Mouse (Mus musculus): ENCODE results near the gene Tmem205. TPM values are rescaled to one million over a fixed set of nuclear protein-coding genes. Genes with fewer than 3 reads are reported as not detected.

Gene Tmem205
- polyA plus RNA-seq, 1 experiment from 2014 or later, result 36.9 TPM

DNA sequence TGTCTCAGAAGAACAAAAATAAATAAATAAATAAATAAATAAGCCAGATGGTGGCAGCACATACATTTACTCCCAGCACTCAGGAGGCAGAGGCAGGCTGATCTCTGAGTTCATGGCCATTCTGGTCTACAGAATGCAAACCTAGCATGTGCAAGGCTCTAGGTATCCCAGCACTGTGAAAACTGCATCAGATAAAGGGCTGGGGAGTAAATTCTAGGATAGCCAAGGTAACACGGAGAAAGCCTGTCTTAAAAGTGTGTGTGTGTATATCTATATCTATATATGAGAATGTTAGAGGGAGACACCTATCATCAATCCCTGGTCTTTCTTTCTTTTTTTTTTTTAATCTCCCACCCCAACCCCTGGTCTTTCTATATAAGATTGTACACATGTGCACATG is 1.9 kb downstream of the Tmem205 start:
- peaks cover 15% of the 10 kb centered on the region for H3K4me1 ChIP-seq
- no peak overlapping the region for H3K9ac ChIP-seq (replicated peaks)
- ATAC-seq (ENCODE audit: low FRiP score, low read depth), result no peak
- no peak overlapping the region for H3K4me2 ChIP-seq (replicated peaks)
- 100% methylated on average over 1 of the region's 1 CpGs for WGBS
- no peak overlapping the region for H3K4me3 ChIP-seq
- no peaks in the 10 kb centered on the region for H3K9me3 ChIP-seq
- 0 out of 2 replicates have a peak, but pooled peaks cover 5% of the 10 kb centered on the region for H3K36me3 ChIP-seq
- no peaks in the 10 kb centered on the region for H3K27me3 ChIP-seq
- H3K27ac ChIP-seq (replicated peaks), result no peak overlapping the region

DNA sequence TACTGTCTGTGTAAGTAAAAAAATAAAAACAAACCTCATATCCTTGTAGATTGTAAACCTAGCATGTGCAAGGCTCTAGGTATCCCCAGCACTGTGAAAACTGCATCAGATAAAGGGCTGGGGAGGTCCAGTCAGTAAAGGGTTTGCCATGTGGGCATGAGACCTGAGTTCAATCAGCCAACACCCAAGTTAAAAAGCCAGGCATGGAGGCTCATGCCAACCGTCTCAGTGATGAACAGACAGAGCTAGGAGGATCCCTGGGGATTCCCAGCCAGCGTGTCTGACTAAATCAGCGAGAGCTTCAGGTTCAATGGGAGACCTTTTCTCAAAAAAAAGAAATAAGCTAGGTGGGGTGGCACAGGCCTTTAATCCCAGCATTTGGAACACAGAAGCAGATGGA is 2.3 kb downstream of the Tmem205 start:
- peaks cover 15% of the 10 kb centered on the region for H3K4me1 ChIP-seq
- no peaks in the 10 kb centered on the region for H3K9me3 ChIP-seq
- H3K27ac ChIP-seq (replicated peaks), result no peak overlapping the region
- WGBS, result 92% methylated on average over 3 of the region's 3 CpGs
- H3K9ac ChIP-seq (replicated peaks), result no peak overlapping the region
- no peak overlapping the region for H3K4me3 ChIP-seq
- no peak for ATAC-seq (ENCODE audit: low FRiP score, low read depth)
- H3K36me3 ChIP-seq, result 0 out of 2 replicates have a peak, but pooled peaks cover 5% of the 10 kb centered on the region
- H3K27me3 ChIP-seq, result no peaks in the 10 kb centered on the region
- no peak overlapping the region for H3K4me2 ChIP-seq (replicated peaks)

DNA sequence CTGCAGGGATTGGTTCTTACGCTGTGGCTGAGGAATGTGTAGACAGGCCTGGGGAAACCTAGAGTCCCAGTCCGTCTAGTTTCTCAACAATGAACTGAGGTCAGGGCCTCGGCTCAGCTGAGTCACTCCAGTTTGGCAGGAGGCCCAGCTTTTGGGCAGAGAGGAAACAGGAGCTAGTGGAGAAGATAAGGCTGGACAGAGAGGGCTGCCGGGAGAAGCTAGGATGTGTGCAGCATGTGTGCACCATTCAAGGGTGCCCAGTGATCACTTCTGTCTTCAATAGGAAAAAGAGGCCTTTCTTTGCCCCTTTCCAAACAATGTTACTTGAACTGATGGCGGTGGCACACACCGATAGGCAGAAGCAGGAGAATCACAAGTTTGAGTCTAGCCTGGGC is 3.3 kb downstream of the Tmem205 start:
- no peak overlapping the region for H3K4me3 ChIP-seq
- 83% methylated on average over 6 of the region's 6 CpGs for WGBS

DNA sequence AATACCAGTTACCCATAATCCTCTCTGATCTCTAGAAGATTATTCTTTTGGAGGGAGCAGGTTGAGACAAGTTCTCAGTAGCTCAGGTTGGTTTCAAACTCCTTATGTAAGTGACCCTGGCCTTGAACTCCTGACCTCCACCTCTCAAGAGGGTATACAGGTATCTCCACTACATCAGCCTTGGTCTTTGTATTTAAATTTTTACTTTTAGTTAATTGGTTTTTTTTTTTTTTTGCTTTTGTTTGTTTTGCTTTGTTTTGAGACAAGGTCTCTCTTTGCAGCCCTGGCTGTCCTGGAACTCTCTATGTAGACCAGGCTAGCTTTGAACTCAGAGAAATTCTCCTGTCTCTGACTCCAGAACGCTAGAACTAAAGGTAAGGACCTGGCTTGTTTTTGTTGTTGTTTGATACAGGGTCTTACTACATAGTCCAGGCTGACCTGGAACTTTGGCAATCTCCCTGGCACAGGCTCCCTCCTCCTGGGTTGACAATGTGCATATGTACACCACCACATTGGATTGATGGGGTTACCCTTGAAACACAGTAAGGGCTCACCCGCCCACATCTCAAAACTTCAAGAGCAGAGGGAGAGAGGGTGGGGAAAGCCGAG is 3.8 kb downstream of the Tmem205 start:
- no peaks in the 10 kb centered on the region for H3K9me3 ChIP-seq
- no peaks in the 10 kb centered on the region for H3K27me3 ChIP-seq
- no peak overlapping the region for H3K9ac ChIP-seq (replicated peaks)
- ATAC-seq (ENCODE audit: low FRiP score, low read depth), result no peak
- H3K4me3 ChIP-seq, result no peak overlapping the region
- 0 out of 2 replicates have a peak, but pooled peaks cover 5% of the 10 kb centered on the region for H3K36me3 ChIP-seq
- no peak overlapping the region for H3K27ac ChIP-seq (replicated peaks)
- no peak overlapping the region for H3K4me2 ChIP-seq (replicated peaks)
- peaks cover 15% of the 10 kb centered on the region for H3K4me1 ChIP-seq
- 82% methylated on average over 3 of the region's 3 CpGs for WGBS

More for the DNA sequence above, 3.3 kb downstream of the Tmem205 start:
- ATAC-seq (ENCODE audit: low FRiP score, low read depth), result no peak
- Histone ChIP-seq H3K4me2 (replicated peaks) (no peak overlapping the region), H3K4me1 (peaks cover 15% of the 10 kb centered on the region), H3K9me3 (no peaks in the 10 kb centered on the region), H3K27ac (replicated peaks) (no peak overlapping the region), H3K36me3 (0 out of 2 replicates have a peak, but pooled peaks cover 5% of the 10 kb centered on the region), H3K27me3 (no peaks in the 10 kb centered on the region), H3K9ac (replicated peaks) (no peak overlapping the region)

DNA sequence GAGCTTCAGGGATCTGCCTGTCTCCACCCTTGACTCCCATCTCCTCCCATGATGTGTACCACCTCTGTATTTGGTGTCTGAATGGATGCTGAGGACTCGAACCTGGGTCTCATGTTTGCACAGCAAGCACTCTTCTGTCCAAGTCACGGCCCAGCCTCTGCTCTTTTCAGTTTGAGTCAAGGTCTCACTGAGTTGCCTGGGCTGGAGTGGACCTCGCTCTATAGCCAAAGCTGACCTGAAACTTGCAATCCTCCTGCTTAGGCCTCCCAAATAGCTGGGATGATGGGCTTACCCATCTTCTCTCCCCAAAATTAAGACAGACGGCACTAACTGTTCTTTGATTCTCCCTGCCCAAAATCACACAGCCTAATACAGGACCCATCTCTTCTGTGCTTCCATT is 4.3 kb downstream of the Tmem205 start:
- no peak overlapping the region for H3K9ac ChIP-seq (replicated peaks)
- H3K27ac ChIP-seq (replicated peaks), result no peak overlapping the region
- no peaks in the 10 kb centered on the region for H3K9me3 ChIP-seq
- ATAC-seq (ENCODE audit: low FRiP score, low read depth), result no peak
- H3K4me1 ChIP-seq, result peaks cover 19% of the 10 kb centered on the region
- WGBS, result 91% methylated on average over 4 of the region's 4 CpGs
- H3K4me3 ChIP-seq, result no peak overlapping the region
- H3K4me2 ChIP-seq (replicated peaks), result no peak overlapping the region
- 0 out of 2 replicates have a peak, but pooled peaks cover 5% of the 10 kb centered on the region for H3K36me3 ChIP-seq
- peaks cover under 1% of the 10 kb centered on the region; the same call in 1 of the 2 replicates for H3K27me3 ChIP-seq

DNA sequence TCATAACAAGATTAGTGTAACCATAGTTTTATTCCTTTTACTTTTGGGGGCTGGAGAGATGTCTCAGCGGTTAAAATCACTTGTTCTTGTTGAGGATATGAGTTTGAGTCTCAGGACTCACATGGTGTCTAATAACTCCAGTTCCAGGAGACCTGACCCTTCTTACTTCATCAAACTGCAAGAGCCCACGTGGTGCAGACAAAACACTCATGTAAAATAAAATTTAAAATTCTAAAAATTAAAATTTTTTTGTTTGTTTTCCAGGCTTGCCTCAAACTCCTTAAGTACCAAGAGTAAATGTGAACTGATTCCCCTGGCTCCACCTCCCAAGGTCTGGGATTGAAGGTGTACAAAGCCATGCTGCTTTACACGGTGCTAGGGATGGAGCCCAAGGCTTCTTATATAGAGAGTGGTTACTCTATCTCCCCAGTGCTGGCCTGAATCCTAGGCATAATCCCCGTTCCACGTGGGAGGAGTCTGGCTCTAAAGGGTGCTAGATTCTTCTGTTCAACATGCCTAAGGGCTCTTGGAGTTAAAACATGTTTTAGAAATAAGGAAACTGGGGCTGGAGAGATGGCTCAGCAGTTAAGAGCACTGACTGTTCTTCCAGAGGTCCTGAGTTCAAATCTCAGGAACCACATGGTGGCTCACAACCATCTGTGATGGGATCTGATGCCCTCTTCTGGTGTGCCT is 8.5 kb downstream of the Tmem205 start:
- ATAC-seq (ENCODE audit: low FRiP score, low read depth), result no peak
- WGBS, result 21% methylated on average over 5 of the region's 5 CpGs
- Histone ChIP-seq H3K27me3 (peaks cover 28% of the 10 kb centered on the region), H3K9me3 (no peaks in the 10 kb centered on the region), H3K4me2 (replicated peaks) (peak overlapping the region; percentile 93; the same call in 1 of the 2 replicates), H3K36me3 (no peaks in the 10 kb centered on the region), H3K4me3 (no peak overlapping the region; the same call in 1 of the 2 replicates), H3K27ac (replicated peaks) (no peak overlapping the region), H3K9ac (replicated peaks) (no peak overlapping the region), H3K4me1 (0 out of 2 replicates have a peak, but pooled peaks cover 6% of the 10 kb centered on the region)

DNA sequence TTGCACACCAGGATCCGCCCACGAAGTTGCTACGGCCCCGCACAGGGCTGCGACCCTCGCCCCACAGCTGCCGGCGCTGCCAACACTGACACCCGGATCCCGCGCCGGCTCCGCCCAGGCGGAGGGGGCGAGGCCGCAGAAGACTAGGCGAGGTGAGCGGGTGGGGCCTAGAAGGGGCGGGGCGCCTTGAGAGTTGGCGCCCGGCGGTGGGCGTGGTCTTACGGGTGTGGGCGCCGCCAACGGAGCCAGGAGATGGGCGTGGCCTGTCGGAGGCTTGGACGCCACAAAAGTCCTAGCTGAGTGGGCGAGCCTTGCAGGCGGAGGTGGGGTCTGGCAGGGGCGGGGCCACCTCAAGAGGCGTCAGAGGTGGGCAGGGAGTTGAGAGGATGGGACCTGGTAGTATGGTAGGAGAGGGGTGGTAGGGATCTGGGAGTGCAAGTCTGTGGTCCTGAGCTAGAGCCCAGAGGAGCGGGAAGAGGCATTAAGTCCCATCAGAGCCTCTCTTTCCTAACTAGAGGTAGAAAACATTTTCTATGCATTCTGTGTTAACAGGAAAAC is 9.2 kb downstream of the Tmem205 start, which contains the start of gene Rab3d:
TSS of gene Rab3d (minus strand) at position 158 of the 558 bp plus-strand sequence.
- Histone ChIP-seq H3K9ac (replicated peaks) (peak within 1 kb of the TSS; percentile 64), H3K9me3 (no peaks in the 10 kb centered on the region), H3K27ac (replicated peaks) (peak within 1 kb of the TSS; percentile 12; the same call in 1 of the 2 replicates), H3K36me3 (no peaks in the 10 kb centered on the region), H3K4me1 (0 out of 2 replicates have a peak, but pooled peaks cover 6% of the 10 kb centered on the region), H3K27me3 (peaks cover 28% of the 10 kb centered on the region), H3K4me2 (replicated peaks) (peak within 1 kb of the TSS; percentile 93), H3K4me3 (peak within 1 kb of the TSS; percentile 63)
- WGBS, result under 1% methylated on average over 36 of the region's 36 CpGs
- ATAC-seq (ENCODE audit: low FRiP score, low read depth), result peak; percentile 94

DNA sequence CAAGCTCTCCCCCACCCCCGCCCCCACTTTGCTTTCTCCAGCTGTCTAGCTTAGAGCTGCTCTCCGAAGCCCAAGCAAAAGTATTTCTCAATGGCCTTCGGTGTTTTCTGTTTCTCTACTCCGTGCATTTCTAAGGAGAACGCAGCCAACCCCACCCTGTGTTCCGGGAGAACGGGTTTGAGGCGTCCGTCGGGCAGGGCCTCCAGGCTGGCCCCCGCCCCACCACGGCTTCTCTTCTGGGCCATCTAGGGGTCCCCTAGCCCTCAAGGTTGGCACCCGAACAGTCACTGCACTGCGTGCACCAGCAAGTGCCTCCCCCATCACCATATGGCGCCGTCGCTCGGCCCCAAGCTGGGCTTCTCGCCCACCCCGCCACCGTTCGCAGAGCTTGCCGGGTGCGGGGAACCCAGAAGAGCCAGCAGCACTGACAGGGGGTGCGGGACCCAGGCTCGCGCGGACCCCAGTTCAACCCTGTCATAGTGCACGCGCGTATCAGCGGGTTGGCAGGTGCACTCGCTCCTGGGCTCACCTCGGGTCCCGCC is 9.8 kb downstream of the Tmem205 start:
- WGBS, result 2% methylated on average over 34 of the region's 35 CpGs
- no peak; the same call in none of the 2 replicates for ATAC-seq (ENCODE audit: low FRiP score, low read depth)
- peak overlapping the region; percentile 12; the same call in 1 of the 2 replicates for H3K27ac ChIP-seq (replicated peaks)

DNA sequence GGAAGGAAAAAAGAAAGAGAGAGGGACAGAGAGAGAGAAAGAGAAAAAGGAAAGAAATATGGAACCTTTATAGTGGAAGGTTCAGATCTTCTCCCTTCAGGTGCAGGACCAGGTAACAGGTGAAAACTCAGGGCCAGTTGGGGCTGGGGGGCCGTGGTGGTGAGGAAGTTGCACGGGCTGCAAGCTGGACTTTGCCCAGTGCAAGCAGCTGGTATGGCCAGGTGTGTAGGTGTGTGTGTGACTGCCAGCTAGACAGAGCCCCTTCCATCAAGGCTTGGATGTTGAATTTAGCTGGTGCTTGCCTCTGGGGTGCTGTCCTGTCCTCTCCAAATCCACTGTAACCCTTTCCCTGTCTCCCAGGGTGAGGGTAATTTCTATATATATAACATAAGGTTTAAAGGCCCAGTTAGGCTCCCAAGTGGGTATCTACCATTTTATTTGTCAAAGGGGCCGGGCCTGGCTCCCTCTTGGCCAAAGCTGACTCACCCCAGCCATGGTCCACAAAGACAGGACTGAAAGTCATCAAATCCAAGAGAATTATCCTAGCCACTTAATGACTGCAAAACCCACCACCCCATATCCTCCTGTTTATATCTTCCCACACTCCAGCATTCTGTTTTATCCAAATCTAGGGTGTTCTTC is 10.4 kb downstream of the Tmem205 start:
- H3K27me3 ChIP-seq, result peaks cover 28% of the 10 kb centered on the region
- H3K4me2 ChIP-seq (replicated peaks), result peak overlapping the region; percentile 93
- no peak for ATAC-seq (ENCODE audit: low FRiP score, low read depth)
- H3K9ac ChIP-seq (replicated peaks), result peak overlapping the region; percentile 64
- no peak overlapping the region for H3K27ac ChIP-seq (replicated peaks)
- H3K4me3 ChIP-seq, result peak overlapping the region; percentile 63
- 53% methylated on average over 3 of the region's 3 CpGs for WGBS
- no peaks in the 10 kb centered on the region for H3K9me3 ChIP-seq
- H3K4me1 ChIP-seq, result 0 out of 2 replicates have a peak, but pooled peaks cover 6% of the 10 kb centered on the region
- no peaks in the 10 kb centered on the region for H3K36me3 ChIP-seq

More for the DNA sequence above, 9.8 kb downstream of the Tmem205 start:
- H3K9me3 ChIP-seq, result no peaks in the 10 kb centered on the region
- H3K4me3 ChIP-seq, result peak overlapping the region; percentile 63
- H3K27me3 ChIP-seq, result peaks cover 28% of the 10 kb centered on the region
- H3K9ac ChIP-seq (replicated peaks), result peak overlapping the region; percentile 64
- no peaks in the 10 kb centered on the region for H3K36me3 ChIP-seq
- 0 out of 2 replicates have a peak, but pooled peaks cover 6% of the 10 kb centered on the region for H3K4me1 ChIP-seq
- peak overlapping the region; percentile 93 for H3K4me2 ChIP-seq (replicated peaks)

DNA sequence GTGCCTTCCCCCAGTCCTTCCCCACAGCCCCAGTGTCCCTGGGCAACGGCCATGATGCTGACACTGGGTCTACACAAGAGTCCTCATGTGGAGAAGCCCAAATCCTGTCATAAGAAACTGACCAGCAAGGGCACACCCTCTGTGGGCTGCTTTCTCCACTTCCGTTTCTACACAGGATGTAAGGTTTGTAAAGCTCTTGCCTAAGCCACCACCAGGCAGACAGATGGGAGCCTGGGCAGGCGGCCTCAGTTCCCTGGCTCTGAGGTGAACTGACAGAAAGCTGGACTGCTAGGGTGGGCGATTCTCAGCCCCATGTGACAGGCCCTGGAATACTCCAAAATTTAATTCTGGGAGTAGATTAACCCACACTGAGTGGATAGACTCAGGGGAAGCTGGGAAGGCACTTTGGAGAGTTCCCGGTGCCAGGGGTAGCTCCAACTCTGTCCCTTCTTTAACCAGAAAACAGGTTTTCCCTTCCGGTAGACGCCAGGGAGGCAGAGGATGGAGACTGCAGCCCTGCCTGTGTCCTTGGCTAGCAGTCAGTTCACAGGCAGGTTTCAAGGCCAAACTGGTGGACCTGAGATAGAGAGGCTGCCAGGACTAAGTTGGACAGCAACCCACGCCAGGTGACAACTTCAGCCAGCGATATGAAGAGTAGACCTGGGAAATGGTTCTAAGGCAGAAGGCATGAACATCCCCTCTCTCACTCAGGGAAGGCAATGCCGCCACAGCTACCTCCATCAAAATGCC is 17.7 kb downstream of the Tmem205 start:
- no peak overlapping the region for H3K4me3 ChIP-seq
- no peaks in the 10 kb centered on the region for H3K4me1 ChIP-seq
- H3K4me2 ChIP-seq (replicated peaks), result no peak overlapping the region
- peaks cover 4% of the 10 kb centered on the region; the same call in 1 of the 2 replicates for H3K27me3 ChIP-seq
- 77% methylated on average over 10 of the region's 10 CpGs for WGBS
- H3K36me3 ChIP-seq, result no peaks in the 10 kb centered on the region
- no peaks in the 10 kb centered on the region for H3K9me3 ChIP-seq
- H3K27ac ChIP-seq (replicated peaks), result no peak overlapping the region
- no peak for ATAC-seq (ENCODE audit: low FRiP score, low read depth)
- H3K9ac ChIP-seq (replicated peaks), result no peak overlapping the region

DNA sequence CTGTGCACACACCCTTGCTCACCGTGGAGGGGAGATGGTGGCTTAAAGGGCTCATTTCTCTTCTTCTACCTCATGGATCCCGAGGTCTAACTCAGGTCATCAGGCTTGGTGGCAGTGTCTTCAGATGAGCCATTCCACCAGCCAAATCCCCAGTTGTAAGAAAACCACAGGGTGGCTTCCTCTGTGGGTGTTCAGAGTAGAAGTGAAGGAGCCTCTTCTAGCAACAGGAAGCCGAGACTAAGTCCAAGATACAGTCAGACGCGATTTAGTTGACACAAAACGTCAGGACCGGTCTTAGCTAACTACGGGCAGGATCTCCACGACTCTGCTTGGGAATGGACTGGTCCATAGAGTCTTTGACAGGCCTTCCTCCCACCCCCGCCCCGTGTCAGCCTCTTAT is 19.1 kb downstream of the Tmem205 start:
- H3K36me3 ChIP-seq, result no peaks in the 10 kb centered on the region

More for the DNA sequence above, 19.1 kb downstream of the Tmem205 start:
- Histone ChIP-seq H3K4me3 (no peak overlapping the region), H3K9ac (replicated peaks) (no peak overlapping the region), H3K27me3 (peaks cover 11% of the 10 kb centered on the region; the same call in 1 of the 2 replicates), H3K4me1 (no peaks in the 10 kb centered on the region), H3K4me2 (replicated peaks) (no peak overlapping the region), H3K27ac (replicated peaks) (no peak overlapping the region), H3K9me3 (no peaks in the 10 kb centered on the region)
- ATAC-seq (ENCODE audit: low FRiP score, low read depth), result no peak
- 80% methylated on average over 11 of the region's 11 CpGs for WGBS

Data from midbrain, embryonic 12.5 days (tissue).